Mouse (Mus musculus): ENCODE measurements at regions not wholly inside any gene's neighbourhood (a gene's known extent, or its start where the extent isn't known, plus 50 kb on each side); places are given as distances from the start of the nearest gene placed in this dataset.

DNA sequence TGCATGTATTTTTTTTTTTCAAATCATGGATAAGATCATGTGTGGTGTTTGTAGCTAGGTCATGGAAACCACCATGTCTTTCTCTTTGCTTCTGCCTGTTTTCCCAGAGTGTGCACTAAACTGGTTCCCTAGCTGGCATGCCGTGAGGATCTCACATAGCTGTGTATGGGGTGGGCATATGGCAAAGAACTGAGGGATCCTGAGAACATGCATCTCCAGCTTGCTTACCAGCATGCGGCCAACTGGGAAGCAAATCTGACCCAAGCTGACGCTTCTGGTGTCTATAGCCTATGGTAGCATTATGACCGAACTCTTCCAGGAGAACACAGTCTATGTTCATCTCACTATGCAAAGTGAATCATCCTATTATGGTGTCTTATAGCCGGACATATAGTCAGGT lies 336.5 kb upstream of the Chrm3 start:
- no peak for TF ChIP-seq POLR2A (IDR thresholded peaks at IDR 0.05; ENCODE audit: borderline replicate concordance, extremely low read depth, insufficient read depth, insufficient read length)
- no peaks in the 10 kb centered on the region for H3K27me3 ChIP-seq (ENCODE audit: control insufficient read depth, insufficient read depth, low read length)
- no peaks in the 10 kb centered on the region for H3K36me3 ChIP-seq (ENCODE audit: control insufficient read depth, insufficient read depth, low read length)
- H3K4me2 ChIP-seq (replicated peaks; ENCODE audit: low read depth, low read length, severe bottlenecking): no peak overlapping the region
- H3K9ac ChIP-seq (ENCODE audit: low read depth, low read length, severe bottlenecking): no peak overlapping the region
- ATAC-seq (ENCODE audit: low FRiP score, low read depth) (no peak), DNase-seq (ENCODE audit: low spot score) (no peak)
- H3K4me1 ChIP-seq (ENCODE audit: control insufficient read depth, insufficient read depth, low read length): no peaks in the 10 kb centered on the region
- H3K27ac ChIP-seq (replicated peaks; ENCODE audit: low read depth, low read length): no peak overlapping the region
- 0 out of 2 replicates have a peak, but pooled peaks cover 4% of the 10 kb centered on the region for H3K9me3 ChIP-seq (ENCODE audit: control insufficient read depth, low read length)
- 87% methylated on average over 5 of the region's 5 CpGs for WGBS
- no peak overlapping the region for H3K4me3 ChIP-seq (replicated peaks; ENCODE audit: low read length)

DNA sequence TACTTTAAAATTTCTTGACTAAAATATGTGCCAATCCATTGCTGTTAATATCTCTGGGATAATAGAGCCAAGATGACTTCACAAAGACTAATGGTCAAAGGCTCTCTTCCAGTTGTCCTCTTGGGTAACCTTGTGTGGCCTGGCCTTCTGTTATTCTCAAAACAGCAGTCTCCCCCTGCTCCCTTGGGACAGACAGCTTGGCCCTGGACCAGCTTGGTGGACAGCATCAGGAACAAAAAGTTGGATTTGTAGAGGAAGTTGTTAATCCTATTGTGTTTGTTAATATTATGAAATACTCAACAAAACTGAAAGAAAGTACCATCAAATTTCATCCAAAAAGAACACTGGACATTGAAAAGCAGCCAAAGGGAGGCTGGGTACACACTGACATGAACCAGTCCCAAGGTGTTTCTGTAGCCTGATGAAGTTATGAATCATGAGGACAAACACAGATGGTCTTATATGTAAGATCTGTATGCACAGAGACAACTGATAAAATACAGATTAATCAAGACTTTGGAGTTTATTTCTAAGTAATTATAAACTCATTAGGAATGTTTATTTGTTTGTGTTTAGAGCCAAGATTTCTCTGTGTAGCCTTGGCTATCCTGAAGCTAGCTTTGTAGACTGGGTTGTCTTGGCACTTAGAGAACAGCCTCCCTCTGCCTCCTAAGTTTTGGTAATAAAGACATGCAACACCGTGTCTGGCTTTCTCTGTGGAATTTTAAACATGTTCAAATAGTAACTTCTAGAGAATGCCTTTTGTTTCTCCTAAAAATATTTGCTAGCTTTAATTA lies 335.7 kb upstream of the Chrm3 start:
- ATAC-seq (ENCODE audit: low FRiP score, low read depth) (no peak), DNase-seq (ENCODE audit: low spot score) (no peak)
- H3K27me3 ChIP-seq (ENCODE audit: control insufficient read depth, insufficient read depth, low read length): no peaks in the 10 kb centered on the region
- 72% methylated on average over 1 of the region's 1 CpGs for WGBS
- no peak overlapping the region for H3K27ac ChIP-seq (replicated peaks; ENCODE audit: low read depth, low read length)
- H3K4me1 ChIP-seq (ENCODE audit: control insufficient read depth, insufficient read depth, low read length): no peaks in the 10 kb centered on the region
- H3K4me2 ChIP-seq (replicated peaks; ENCODE audit: low read depth, low read length, severe bottlenecking): no peak overlapping the region
- H3K9ac ChIP-seq (ENCODE audit: low read depth, low read length, severe bottlenecking): no peak overlapping the region
- H3K4me3 ChIP-seq (replicated peaks; ENCODE audit: low read length): no peak overlapping the region
- H3K36me3 ChIP-seq (ENCODE audit: control insufficient read depth, insufficient read depth, low read length): no peaks in the 10 kb centered on the region
- no peak for TF ChIP-seq POLR2A (IDR thresholded peaks at IDR 0.05; ENCODE audit: borderline replicate concordance, extremely low read depth, insufficient read depth, insufficient read length)
- 0 out of 2 replicates have a peak, but pooled peaks cover 4% of the 10 kb centered on the region for H3K9me3 ChIP-seq (ENCODE audit: control insufficient read depth, low read length)

DNA sequence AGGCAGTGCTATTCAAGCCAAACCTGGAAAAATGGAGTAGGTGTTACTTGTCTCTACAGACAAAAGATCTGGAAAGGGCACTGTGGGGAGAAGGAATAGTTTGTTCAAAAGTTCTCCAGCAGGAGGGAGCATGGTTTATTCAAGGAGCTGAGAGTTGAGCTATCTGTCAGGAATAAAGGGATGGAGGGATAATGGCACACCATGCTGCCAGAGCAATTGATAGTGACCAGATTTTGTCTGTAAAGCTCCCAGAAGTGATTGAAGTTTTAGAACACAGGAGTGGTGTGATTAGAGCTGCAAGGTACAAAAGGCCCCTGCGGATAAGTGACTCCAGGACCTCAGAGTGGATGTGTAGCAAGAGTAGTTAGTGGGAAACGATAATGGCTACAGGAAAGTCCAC lies 330.7 kb upstream of the Chrm3 start:
- TF ChIP-seq POLR2A (IDR thresholded peaks at IDR 0.05; ENCODE audit: borderline replicate concordance, extremely low read depth, insufficient read depth, insufficient read length): no peak
- ATAC-seq (ENCODE audit: low FRiP score, low read depth) (no peak), DNase-seq (ENCODE audit: low spot score) (no peak)
- no peaks in the 10 kb centered on the region for H3K27me3 ChIP-seq (ENCODE audit: control insufficient read depth, insufficient read depth, low read length)
- 0 out of 2 replicates have a peak, but pooled peaks cover 4% of the 10 kb centered on the region for H3K9me3 ChIP-seq (ENCODE audit: control insufficient read depth, low read length)
- no peak overlapping the region for H3K4me3 ChIP-seq (replicated peaks; ENCODE audit: low read length)
- no peak overlapping the region for H3K9ac ChIP-seq (ENCODE audit: low read depth, low read length, severe bottlenecking)
- no peak overlapping the region for H3K27ac ChIP-seq (replicated peaks; ENCODE audit: low read depth, low read length)
- H3K4me2 ChIP-seq (replicated peaks; ENCODE audit: low read depth, low read length, severe bottlenecking): no peak overlapping the region
- 65% methylated on average over 2 of the region's 2 CpGs for WGBS
- no peaks in the 10 kb centered on the region for H3K36me3 ChIP-seq (ENCODE audit: control insufficient read depth, insufficient read depth, low read length)
- H3K4me1 ChIP-seq (ENCODE audit: control insufficient read depth, insufficient read depth, low read length): no peaks in the 10 kb centered on the region

DNA sequence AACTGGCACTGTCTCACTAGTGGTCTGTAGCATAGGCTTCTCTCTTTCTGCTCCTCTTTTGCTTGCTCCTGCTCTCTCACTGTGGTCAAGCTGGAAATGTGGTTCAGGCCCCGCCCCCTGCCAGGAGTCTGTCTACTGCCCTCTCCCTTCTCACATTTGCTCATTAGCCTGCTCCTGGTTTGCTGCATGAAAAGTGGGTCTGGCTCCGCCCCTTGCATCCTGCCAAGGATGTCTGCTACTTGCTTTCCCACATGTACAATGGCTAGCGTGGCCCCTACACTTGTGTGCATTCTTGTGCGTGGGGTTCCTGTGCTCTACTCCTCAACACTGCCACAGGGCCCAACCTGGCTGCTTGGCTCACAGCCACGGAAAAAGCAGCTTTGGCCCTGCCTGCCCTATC lies 326.7 kb upstream of the Chrm3 start:
- ATAC-seq (ENCODE audit: low FRiP score, low read depth): no peak
- Histone ChIP-seq H3K27ac (replicated peaks; ENCODE audit: low read depth, low read length) (no peak overlapping the region), H3K36me3 (ENCODE audit: control insufficient read depth, insufficient read depth, low read length) (no peaks in the 10 kb centered on the region), H3K9me3 (ENCODE audit: control insufficient read depth, low read length) (no peaks in the 10 kb centered on the region), H3K4me3 (replicated peaks; ENCODE audit: low read length) (no peak overlapping the region), H3K27me3 (ENCODE audit: control insufficient read depth, insufficient read depth, low read length) (no peaks in the 10 kb centered on the region), H3K4me2 (replicated peaks; ENCODE audit: low read depth, low read length, severe bottlenecking) (no peak overlapping the region), H3K9ac (ENCODE audit: low read depth, low read length, severe bottlenecking) (no peak overlapping the region), H3K4me1 (ENCODE audit: control insufficient read depth, insufficient read depth, low read length) (no peaks in the 10 kb centered on the region)
- TF ChIP-seq POLR2A (IDR thresholded peaks at IDR 0.05; ENCODE audit: borderline replicate concordance, extremely low read depth, insufficient read depth, insufficient read length): no peak
- no peak for DNase-seq (ENCODE audit: low spot score)
- 57% methylated on average over 5 of the region's 5 CpGs for WGBS

- no peak overlapping the region for H3K4me3 ChIP-seq (replicated peaks; ENCODE audit: low read length)
- H3K36me3 ChIP-seq (ENCODE audit: control insufficient read depth, insufficient read depth, low read length): no peaks in the 10 kb centered on the region
- H3K27ac ChIP-seq (replicated peaks; ENCODE audit: low read depth, low read length): no peak overlapping the region
- TF ChIP-seq POLR2A (IDR thresholded peaks at IDR 0.05; ENCODE audit: borderline replicate concordance, extremely low read depth, insufficient read depth, insufficient read length): no peak
- H3K4me2 ChIP-seq (replicated peaks; ENCODE audit: low read depth, low read length, severe bottlenecking): no peak overlapping the region
- ATAC-seq (ENCODE audit: low FRiP score, low read depth): no peak
- H3K9ac ChIP-seq (ENCODE audit: low read depth, low read length, severe bottlenecking): no peak overlapping the region
- WGBS: 59% methylated on average over 2 of the region's 2 CpGs
- no peaks in the 10 kb centered on the region for H3K9me3 ChIP-seq (ENCODE audit: control insufficient read depth, low read length)
- no peaks in the 10 kb centered on the region for H3K27me3 ChIP-seq (ENCODE audit: control insufficient read depth, insufficient read depth, low read length)
- DNase-seq (ENCODE audit: low spot score): no peak
- H3K4me1 ChIP-seq (ENCODE audit: control insufficient read depth, insufficient read depth, low read length): no peaks in the 10 kb centered on the region
These were observed 293.4 kb upstream of the Chrm3 start for GRCm38 (mm10) chr13:10654086-10654422.
